Mouse (Mus musculus): ENCODE data around the gene Pappa2.

Pappa2 gene

DNA sequence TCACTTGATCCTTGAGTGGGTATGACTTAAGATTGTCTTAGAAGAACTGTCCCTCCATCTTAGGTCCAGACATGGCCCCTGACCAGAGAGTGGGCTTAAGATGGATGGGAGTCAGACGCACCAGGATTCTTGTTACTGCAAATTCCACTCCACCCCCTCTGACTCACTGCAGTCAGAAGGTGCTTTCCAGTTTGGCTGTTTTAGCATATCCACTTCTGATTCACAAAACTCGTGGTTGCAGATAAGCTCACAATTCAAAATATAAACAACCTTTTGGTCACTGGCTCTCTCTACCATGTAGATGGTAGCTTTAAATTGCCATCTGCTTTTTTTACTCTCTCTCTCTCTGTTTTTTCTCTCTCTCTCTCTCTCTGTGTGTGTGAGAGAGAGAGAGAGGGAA lies 214.4 kb downstream of the Pappa2 start:
- no peak for DNase-seq (ENCODE audit: low spot score in 2 of 2)

DNA sequence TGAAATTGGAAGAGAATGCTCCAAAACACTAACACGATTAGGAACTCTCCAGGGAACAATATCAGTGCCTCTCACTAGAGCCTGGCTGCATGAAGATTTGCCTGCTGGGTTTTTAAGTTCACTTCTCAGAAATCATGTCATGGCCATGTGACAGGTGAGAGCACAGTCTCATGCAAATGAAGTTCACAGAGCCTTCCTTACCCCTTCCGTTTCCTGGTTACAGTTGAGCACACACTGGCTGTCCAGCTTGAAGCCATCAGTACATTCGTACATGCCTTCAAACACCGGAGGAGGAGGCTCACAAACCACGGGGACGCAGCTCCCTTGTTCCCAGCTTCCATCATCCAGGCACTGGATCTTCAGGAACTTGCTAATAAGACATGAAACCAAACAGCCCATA lies 215.6 kb downstream of the Pappa2 start:
- no peak for DNase-seq (ENCODE audit: low spot score in 2 of 2)

DNA sequence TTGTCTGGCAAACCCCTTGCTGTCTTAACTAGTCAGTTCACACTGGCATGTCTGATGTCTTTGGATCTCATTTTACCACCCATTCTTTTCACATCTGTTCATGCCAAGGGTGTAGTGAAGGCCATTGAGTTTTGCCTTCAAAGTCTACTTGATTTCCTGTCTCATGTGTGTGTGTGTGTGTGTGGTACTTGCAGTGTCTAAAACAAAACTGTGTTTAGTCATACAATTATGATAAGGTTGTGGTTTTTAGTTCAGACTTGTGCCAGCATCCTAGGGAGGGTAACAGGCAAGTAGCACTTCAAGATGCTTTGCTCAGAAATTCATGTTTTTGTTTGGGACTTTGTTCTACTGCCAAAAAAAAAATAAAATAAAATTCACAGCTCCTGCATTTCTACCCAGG lies 216.1 kb downstream of the Pappa2 start:
- DNase-seq (ENCODE audit: low spot score in 2 of 2), result no peak

DNA sequence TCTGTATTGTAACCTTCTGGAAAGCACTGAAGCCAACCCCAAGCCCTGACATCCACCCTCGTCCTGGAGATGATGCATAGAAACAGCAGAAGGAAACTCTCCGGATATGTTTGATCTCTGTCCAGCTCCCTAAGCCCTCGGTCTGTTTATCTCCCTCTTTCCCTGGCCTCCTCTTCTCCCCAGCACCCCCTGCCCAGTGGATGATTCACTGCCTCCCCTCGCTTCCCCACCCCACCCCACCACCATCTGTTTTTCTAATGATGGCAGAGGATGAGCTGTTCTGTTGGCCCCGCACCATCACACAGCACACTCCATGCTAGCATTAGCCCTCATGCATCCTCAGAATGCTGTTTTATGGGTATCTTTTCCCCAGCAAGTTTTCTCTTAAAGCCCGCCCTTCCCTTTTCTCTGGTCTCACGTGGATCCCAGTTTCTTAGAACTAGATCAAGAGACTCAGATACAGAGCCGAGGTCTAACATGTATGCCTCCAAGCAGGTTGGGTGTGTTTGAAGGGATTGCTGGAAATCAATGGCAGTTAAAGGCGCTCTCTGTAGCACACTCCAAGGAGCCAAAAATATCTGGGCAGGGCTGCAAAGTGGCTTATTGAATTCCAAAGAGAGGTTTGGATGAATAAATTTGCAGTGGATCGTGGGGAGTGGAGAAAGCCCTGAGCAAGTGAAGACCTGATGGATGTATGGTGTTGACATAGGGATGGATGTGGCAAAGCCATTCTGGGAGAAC lies 231.8 kb downstream of the Pappa2 start:
- DNase-seq (ENCODE audit: low spot score in 2 of 2), result no peak

DNA sequence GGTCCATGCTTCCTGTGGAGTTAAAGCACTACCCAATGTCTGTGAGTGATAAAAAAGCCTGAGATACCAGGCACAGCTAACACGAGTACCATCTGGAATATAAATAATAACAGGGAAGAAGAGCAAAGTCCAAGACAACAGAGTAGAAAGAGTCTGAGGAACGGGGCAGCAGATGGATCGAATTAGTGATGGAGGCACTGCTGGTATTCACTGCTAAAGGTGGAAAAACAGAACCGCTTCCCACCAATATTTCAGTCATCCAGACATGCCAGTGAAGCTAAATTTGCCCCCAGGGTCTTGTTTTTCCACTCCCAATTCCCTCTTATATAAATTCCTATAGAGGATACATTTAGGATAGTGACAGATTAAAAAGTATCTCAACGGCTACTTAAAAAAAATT lies 238.8 kb downstream of the Pappa2 start:
- DNase-seq (ENCODE audit: low spot score in 2 of 2), result no peak

DNA sequence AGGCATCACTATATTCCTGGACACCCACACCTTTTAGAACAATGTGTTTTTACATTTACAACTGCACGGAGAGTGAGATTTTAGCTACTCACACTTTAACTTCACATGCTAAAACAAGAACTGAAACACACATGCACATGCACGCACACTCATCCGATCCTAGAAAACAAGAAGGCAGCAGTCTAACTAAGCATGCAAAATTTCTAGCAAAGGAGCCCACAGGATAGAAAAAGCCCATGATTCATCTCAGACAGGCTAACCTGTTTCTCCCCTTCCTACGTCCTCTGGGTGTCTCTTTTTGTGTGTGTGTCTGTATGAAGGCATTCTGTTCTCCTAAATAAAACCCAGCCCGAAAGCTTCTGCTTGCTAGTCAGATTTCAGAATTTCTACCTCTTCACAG lies 239.3 kb downstream of the Pappa2 start:
- DNase-seq (ENCODE audit: low spot score in 2 of 2), result no peak

DNA sequence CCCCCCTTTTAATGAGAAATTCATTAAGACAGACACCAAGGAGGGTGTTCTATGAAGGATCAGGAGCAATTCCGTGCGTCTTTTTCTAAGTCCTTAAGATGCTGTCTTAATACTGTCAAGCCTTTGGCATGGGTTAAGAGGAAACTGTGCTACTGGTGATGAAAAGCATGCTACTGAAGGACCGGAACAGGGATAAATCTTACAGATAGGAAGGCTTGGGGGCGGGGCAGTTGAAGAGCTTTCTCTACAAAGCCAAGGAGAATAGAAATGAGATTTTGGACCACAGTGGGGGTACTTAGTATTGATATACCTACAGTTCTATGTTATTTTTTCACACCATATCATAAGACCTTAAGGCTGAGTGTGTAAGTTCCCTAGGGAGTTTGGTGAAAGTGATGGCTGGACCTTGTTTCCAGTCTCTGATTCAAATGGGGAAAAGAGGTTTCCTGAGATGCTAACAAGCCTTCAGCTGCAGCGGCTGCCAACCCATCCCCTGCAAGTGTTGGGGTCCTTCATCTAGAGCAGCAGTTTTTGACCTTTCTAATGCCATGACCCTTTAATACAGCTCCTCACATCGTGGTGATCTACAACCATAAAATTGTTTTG lies 240.0 kb downstream of the Pappa2 start:
- no peak for DNase-seq (ENCODE audit: low spot score in 2 of 2)

DNA sequence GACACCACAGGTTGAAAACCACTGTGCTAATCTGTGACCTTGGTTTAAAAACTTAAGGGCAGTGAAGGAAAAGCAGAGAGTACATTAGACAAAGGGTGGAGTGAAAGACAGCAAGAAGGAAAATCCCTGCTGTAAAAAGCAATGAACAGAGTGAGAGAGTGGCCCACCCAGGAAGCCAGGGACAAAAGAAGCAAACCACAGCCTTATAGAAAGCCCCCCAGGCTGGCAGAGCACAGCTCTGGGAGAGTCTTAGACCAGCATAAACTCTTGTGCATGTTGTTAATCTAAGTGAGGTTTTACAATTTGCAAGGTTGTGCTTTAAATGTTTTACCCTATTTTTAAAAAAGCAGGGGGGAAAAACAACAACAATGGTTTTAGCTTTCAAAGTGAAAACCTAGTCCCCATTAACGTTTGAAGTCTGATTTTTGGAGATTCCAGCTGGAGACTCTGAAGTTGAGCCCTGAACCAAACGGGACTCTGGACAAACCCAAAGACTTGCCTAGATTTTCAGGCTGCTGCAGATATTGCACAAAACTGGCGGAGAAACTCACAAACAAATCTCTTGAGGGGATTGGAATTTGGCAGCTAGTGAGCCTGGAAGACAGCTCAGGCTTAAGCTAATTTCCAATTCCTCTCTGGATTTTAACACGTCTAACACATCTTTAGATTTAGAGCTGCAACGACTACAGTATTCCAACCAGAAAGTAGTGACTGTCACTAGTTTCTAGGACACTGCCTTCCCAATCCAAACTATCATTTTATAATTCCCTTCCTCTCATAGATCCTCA lies 241.0 kb downstream of the Pappa2 start:
- DNase-seq (ENCODE audit: low spot score in 2 of 2), result no peak

DNA sequence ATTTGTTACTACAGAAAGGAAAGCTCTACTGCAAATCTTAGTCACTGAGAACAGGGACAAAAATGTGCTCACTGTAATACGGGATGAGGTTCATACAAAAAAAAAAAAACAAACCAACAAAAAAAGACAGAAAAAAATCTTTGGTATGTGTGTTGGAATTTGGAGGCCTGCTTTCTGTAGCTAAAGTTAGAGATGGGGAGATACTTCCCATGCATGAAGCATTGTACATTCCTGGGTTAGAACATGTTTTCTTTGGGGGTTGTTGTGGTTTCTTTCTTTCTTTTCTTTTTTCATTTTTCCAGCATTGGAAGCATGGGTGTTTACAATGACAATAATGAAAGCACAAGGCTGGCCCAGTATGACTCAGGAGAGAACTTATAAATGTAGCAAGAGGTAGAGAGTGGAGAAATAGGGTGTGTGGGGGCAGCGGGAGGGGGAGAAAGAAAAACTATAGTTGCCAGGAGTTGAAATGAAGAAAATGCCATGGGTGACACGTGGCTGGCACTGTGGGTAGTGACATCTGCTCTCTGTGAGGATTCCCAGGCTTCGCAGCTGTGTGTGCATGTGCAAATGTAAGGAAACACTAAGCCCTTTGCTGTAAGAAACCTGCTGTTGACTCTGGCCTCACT lies 247.3 kb downstream of the Pappa2 start:
- no peak for DNase-seq (ENCODE audit: low spot score in 2 of 2)

DNA sequence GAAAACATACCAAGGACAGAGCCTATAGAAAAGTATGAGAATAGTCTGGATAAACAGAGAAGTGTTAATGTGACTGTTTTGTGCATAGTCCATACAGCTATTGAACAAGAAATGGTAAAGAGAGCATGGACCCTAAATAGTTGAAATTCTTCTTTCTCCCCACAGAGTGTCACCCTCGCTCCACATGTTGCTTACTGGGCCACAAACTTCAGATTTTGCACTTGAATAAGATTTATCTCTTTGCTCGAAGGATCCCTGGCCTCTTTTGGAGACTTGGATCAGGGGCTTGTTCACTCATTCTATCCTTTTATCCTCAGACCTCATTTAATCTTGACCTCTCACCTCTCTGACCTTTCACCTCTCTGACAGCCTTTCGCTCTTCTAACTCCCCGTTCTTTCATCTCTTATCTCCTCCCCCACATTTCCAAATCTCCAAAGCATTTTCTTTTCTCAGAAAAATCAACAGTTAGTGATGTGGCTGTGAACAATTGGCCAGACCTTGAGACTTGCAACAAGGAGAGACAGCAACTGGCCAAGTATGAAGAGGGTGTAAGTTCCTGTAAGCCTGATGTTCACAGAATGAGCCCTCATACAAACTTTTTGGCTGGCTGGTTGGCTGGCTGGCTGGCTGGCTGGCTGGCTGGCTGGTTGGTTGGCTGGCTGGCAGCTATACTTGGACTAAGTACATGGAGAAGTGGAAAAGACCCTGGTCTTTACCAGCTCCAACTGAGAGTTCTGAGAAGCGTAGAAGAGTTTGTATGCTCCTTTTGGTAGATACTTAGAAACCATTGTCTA lies 266.8 kb downstream of the Pappa2 start:
- DNase-seq (ENCODE audit: low spot score in 2 of 2), result peak in 1 of 2 experiments; percentile 19

DNA sequence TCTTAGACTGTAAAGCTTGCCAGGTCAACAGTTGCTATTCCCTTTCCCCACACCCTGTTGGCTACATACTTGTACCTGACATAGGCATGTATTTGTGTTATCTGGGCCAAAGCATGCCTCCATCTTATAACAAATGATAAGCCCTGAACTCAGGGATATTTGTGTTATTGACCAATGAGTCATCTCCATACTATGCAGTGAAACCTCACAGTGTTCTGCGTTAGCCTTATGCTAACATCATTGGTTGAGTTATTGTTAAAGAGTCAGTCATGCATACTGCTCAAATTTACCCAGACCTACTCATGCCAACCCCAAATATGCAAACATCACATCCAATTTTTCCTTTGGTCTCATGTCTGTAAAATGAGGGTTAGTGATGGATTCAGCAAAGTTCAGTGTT lies 279.0 kb downstream of the Pappa2 start:
- no peak for DNase-seq (ENCODE audit: low spot score in 2 of 2)

DNA sequence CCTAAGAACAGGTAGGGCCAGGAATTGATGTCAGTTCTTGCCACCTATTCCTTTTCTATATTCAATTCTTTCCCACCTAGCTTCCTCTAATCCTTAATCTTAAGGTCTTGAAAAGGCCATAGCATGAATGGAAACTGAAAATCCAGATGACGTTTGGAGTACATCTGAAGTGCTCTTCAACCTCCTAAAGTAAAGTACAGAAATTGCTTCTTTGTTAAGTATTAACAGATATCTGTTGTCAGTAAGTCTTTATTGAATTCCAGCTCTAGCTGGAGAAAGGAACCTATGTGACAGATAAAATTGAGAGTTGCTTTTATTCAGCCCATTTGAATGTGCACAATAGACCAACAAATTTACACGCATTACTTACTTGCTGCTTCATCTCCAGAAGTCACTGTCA lies 280.1 kb downstream of the Pappa2 start:
- no peak for DNase-seq (ENCODE audit: low spot score in 2 of 2)

DNA sequence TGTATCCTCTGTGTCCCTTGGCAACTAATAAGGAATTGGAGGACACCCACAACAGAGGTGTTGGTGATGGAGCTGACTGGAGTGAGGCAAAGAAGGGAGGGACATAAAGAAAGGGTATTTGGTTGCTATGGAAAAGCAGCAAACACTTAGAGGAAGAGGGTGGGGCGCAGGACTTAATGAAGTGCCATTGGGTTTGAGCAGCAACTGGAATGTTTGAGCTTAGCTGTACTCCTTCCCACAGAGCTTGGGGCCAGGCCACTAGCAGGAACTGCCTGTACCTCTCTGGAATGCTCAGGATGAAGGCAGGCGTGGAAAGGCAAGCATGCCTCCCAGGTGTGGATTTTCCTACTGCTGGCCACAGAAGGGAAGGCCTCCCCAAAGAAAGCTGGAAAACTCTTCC lies 281.0 kb downstream of the Pappa2 start:
- DNase-seq (ENCODE audit: low spot score in 2 of 2), result no peak

DNA sequence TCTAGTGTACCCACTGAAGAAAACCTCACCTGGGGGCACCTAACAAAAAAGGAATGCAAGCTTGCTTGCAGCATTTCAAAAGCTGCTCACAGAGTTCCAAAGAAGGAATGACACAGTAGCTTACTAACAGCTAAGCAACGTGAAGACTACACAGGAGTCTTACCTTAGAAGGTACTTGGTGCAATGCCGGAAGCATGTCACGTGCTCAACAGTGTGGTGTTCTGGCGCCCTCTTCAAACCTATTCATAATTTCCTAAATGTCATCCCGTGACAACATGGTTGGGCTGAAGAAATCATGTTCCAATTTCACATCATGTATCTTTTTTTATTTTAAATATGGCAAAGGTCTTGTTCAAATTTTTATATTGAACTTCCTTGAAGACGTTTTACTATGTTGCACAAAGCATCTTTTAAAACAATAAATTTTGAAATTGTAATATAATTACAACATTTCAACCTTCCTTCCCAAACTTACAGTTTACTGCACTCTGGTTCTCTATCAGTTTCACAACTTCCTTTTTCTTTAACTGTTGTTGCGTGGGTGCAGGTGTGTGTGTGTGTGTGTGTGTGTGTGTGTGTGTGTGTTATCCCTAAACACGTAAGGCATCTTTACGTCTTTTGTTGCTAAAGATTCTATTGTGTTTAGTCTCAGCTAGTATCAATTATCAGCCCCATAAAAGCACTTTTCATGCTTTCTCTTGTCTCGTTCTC lies 282.3 kb downstream of the Pappa2 start:
- DNase-seq (ENCODE audit: low spot score in 2 of 2), result no peak

DNA sequence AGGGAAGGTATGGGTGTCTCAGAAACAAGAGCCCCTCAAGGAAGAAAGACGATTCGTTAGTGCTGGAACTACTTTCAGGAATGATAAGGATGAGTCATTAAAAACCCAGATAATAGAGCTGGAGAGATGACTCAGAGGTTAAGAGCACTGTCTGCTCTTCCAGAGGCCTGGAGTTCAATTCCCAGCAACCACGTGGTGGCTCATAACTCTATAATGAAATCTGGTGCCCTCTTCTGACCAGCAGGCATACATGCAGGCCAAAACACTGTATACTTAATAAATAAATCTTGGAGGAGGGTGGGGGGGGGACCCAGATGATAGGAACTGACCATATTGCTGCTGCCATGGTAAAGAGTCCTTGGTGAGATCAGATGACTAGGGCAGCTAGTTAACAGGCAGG lies 282.9 kb downstream of the Pappa2 start:
- DNase-seq (ENCODE audit: low spot score in 2 of 2), result no peak

DNA sequence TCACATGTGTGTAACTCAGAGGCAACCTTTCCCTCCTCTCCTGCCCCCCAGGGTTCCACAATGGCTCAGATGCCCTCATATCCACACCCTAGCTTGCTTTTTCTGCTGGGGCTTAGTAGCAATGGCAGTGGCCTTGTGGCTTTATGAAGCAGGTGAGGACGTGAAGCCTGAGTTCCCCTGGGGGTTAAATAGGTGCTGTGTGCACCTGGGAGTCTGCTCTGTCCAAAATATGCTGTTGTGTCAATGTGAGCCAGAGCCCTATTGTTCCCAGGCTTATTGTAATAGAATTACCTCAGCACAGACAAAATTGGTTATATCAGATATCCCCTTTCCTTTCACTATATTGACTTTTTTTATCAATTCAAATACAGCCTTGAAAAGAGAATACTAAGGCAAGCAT lies 292.6 kb downstream of the Pappa2 start:
- no peak for DNase-seq (ENCODE audit: low spot score in 2 of 2)

DNA sequence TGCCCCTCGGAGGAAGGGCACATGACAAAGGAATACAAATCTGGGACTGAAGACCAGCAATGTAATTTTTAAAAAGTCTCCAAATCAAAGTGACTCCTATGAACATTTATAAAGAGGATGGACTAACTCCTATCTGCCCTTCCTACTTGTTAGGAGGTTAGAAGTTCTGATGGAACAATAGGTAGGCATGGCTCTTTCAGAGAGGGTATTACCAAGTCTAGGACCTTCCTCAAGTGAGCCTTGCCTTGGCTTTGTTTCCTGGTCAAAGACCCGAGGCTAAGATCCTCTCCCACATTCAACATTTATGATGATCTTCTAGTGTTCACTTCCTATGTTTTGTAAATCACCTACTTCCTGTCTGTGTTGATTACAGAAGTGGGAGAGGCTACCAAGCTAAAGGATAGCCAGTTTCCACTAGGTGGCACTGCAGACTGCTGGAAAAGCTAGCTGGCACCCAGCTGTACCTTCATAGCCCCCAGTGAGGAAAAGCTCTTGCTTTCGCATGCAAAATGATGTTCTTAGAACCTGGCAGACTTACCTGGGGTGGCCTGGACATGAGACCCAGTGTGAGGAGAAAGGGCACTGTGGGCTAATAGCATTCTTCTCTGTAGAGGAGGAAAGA lies 310.2 kb downstream of the Pappa2 start:
- DNase-seq (ENCODE audit: low spot score in 2 of 2), result peak; percentile 31 to 67

DNA sequence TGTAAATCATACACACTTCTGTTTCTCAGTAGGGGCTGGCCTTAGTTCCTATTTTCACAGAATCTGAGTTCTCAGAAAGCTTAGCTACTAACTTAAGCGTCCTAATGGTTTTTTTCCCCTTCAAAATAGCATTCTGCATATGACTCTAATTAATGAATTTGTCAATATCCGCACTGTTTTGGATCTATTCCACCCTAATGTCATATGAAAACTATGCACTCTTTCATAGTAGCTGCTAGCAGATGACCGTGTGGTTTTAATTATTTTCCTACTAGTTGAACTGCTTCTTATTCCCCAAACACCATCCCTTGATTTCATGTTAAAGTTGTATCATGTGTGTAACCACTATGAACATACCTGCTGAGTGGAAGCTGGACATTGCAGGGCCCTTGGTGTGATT lies 314.3 kb downstream of the Pappa2 start:
- no peak for DNase-seq (ENCODE audit: low spot score in 2 of 2)
